Mouse (Mus musculus): ENCODE measurements around the gene Ganc.

DNA sequence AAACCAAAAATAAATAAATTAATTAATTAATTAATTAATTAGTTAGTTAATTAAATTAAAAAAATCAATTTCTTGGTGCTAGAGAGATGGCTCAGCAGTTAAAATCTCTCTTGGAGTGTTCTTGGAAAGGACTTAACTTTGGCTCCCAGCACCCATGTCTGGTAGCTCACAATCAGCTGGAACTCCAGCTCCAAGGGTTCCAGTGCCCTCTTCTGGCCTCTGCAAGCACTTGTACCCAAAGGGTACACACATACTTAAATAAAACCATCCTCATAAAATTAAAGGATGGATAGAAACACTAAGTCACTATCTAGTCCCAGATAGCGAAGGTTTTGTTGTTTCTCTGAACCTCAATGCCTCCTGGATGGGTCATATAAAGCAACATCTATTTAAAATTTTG, 43.6 kb downstream of the Ganc start:
- TF ChIP-seq CTCF (IDR thresholded peaks at IDR 0.05; ENCODE audit: insufficient read depth, low read length) (0 out of 2 replicates have a peak, but pooled peaks have one; percentile 5), POLR2A (IDR thresholded peaks at IDR 0.05; ENCODE audit: borderline replicate concordance, extremely low read depth, low read depth, low read length) (no peak)
